Mouse (Mus musculus) heart, postnatal 4 days (tissue): ENCODE data around the gene Ralgps1. TPM values are rescaled to one million over a fixed set of nuclear protein-coding genes. Genes with fewer than 3 reads are reported as not detected.
"Not testable (repeated sequence)": the region's sequence is repeated elsewhere in the genome, so short reads cannot be mapped to it uniquely, and the experiment has no call there.

Source experiments
- DNase-seq: peaks from one replicate; pipeline ENCODE4 v3.0.0; 2021
- total RNA-seq, 2 experiments: library from RNA; stranded (reverse); gene quantifications; 2 replicates each; pipeline ENCODE4 v1.2.3; 2021

Gene Ralgps1
- total RNA-seq, 2 experiments from 2014 or later, result 8.7 to 8.8 TPM

DNA sequence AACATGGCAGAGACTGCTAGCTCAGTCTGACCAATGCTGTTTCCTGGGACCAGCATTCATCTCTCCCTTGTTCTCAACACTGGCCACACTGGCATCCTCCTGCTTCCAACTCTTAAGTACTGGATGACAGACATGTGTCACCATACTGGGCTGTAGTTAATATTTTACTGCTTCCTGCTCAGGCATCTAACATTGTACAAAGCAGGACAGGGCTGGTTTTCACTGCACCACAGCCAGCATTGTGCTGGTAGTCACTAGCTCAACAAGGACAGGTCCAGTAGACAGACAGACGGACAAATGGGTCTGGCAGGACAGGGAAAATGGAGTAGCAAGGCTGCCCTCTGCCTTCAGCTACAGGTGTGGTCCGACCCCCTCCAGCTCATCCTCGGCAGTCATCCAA is 10.7 kb downstream of the Ralgps1 start:
- DNase-seq, result no peak

- no peak for DNase-seq
These were observed 12.1 kb downstream of the Ralgps1 start for GRCm38 (mm10) chr2:33359184-33359583.

GRCm38 (mm10) chr2:33357250-33357838 is 13.9 kb downstream of the Ralgps1 start:
- DNase-seq, result no peak

- DNase-seq, result peak; percentile 64
These were observed 15.7 kb downstream of the Ralgps1 start for GRCm38 (mm10) chr2:33355558-33355957.

GRCm38 (mm10) chr2:33353432-33353831 is 17.9 kb downstream of the Ralgps1 start:
- no peak for DNase-seq

- DNase-seq, result no peak
These were observed 19.8 kb downstream of the Ralgps1 start for GRCm38 (mm10) chr2:33351449-33351848.

GRCm38 (mm10) chr2:33350921-33351320 is 20.4 kb downstream of the Ralgps1 start:
- no peak for DNase-seq

DNA sequence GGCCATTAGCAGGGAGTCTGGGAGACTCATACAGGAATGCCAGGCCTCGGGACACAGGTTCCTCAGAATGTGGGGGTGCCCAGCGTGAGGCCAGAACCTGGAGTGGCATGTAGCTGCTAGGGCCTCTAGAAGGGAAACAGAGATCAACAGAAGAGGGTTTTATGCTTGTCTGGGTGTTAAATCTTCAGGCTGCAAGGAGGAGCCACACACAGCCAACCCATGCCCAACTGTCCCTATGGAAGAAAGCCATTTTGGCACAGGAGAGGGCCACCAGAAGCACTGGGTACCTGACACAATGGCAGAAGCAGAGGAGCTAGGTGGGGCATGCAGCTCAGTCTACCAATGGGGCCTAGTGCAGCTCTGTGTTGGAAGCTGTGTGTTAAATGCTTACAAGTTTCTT is 21.7 kb downstream of the Ralgps1 start:
- no peak for DNase-seq

DNA sequence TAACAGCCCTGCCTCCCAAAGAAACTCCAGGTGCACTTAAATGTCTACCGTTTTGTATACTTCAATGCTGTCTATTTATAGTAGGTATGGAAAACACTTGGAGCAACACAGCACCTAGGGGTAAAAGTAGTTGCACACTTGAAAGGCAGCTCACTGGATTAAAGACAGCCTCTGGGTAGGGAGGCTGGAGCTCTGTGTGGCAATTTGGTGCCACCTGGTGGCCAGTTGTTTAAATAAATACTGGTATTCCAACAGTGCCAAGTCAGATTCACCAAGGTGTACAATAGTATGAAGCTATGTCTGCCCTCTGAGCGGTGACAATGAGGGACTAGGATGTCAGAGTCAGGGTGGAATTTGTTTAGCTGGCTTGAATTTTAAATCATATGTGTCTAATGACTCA is 22.2 kb downstream of the Ralgps1 start:
- peak; percentile 87 for DNase-seq

GRCm38 (mm10) chr2:33348260-33348659 is 23.0 kb downstream of the Ralgps1 start:
- DNase-seq, result no peak

DNA sequence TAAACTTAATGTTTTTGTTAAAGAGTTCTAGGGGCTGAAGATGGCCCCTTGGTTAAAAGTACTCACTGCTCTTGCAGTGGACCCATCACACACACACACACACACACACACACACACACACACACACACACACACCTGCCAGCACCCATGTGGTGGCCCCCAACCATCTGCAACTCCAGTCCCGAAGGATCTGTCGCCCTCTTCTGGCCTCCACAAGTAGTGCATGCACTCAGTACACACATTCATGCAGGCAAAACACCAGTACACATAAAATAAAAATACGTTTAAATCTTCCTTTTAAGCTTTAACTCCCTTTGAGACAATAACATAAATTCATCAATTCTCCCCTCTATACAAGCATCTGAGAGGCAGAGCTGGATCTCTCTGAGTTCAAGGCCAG is 23.7 kb downstream of the Ralgps1 start:
- DNase-seq, result peak; percentile 81

DNA sequence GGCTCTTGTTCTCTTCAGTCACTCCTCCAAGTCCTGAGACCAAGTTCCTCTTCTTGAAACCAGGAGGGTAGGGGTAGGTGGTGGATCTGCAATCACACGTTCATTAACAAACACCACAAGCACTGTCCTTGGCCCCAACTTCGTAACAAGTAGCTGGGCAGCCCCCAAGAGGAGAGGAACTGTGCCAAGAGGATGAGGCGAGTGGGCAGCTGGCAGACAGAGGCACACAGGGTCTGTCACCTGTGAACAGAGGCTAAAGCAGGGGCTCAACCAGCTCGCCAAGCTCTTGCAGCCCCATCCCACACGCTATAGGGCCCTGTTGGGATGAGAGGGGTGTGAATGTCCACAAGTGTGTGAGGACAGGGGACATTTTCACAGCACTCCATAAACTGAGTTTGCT is 24.5 kb downstream of the Ralgps1 start:
- no peak for DNase-seq

GRCm38 (mm10) chr2:33345956-33346355 is 25.3 kb downstream of the Ralgps1 start:
- DNase-seq, result peak; percentile 31

GRCm38 (mm10) chr2:33345475-33345874 is 25.8 kb downstream of the Ralgps1 start:
- peak; percentile 22 for DNase-seq

GRCm38 (mm10) chr2:33343413-33343812 is 27.9 kb downstream of the Ralgps1 start:
- no peak for DNase-seq

- no peak for DNase-seq
These were observed 29.1 kb downstream of the Ralgps1 start for GRCm38 (mm10) chr2:33342148-33342547.

DNA sequence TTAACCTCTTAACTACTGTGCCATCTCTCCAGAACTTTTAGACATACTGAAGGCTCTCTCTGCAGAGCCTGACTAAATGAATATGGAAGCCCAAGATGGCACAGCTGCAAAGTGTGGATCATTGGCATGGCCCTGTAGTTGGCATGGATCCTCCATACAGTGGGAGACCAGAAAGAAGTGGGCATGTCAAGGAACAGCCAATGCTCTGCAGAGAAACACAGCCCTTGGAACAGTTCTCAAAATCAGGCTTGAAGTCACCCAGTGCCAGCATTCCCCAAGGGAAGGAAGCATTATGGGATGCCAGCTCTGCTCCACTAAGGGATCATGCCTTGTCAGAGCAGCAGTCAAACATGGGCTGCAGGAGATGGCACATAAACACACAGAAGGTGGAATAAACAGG is 35.5 kb downstream of the Ralgps1 start:
- no peak for DNase-seq

DNA sequence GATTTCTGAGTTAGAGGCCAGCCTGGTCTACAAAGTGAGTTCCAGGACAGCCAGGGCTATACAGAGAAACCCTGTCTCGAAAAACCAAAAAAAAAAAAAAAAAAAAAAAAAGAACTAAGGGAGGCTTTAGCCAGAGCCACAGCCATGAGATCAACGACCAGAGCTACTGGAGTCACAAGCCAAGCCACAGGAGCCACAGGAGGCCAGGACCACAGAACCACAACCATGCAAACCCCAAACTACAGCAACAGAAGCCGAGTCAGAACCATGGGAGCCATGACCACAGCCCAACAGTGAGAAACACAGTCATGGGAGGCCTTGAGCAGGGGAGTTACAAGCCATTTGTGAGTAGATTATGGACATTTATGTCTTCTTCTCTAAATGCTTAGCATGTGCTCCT is 41.7 kb downstream of the Ralgps1 start:
- DNase-seq, result no peak

- DNase-seq, result peak; percentile 53
These were observed 42.3 kb downstream of the Ralgps1 start for GRCm38 (mm10) chr2:33328941-33329340.

DNA sequence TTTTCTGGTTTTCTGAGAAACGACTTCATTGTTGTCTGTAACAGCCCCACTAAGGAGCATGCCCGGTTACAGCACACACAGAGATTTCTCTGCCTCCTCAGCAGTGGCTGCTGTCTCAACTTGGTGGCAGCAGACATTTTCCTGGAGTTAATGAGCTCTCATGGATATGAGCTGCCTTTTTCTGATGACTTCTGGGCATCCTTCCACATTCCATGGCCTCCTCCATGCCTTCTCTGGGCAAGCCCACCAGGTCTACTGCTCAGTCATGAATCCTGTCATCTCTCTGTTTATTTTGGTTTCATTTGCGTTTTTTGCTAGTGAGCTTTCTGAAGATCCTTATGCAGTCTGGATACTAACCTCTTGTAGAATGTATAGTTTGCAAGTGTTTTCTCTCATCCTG is 45.9 kb downstream of the Ralgps1 start:
- DNase-seq, result no peak

GRCm38 (mm10) chr2:33323799-33324595 is 47.3 kb downstream of the Ralgps1 start:
- peak; percentile 41 for DNase-seq

GRCm38 (mm10) chr2:33323043-33323625 is 48.2 kb downstream of the Ralgps1 start:
- DNase-seq, result not testable (repeated sequence)

- no peak for DNase-seq
These were observed 49.6 kb downstream of the Ralgps1 start for GRCm38 (mm10) chr2:33321641-33322040.

GRCm38 (mm10) chr2:33321031-33321430 is 50.3 kb downstream of the Ralgps1 start:
- DNase-seq, result no peak
